Mouse (Mus musculus): ENCODE measurements at regions not wholly inside any gene's neighbourhood (a gene's known extent, or its start where the extent isn't known, plus 50 kb on each side); places are given as distances from the start of the nearest gene placed in this dataset.
A peak's percentile ranks its signal among the peaks of the same experiment; 100 is the strongest.

- Histone ChIP-seq H3K4me1 (no peaks in the 10 kb centered on the region), H3K4me3 (no peak overlapping the region), H3K4me2 (no peak overlapping the region), H3K9me3 (no peaks in the 10 kb centered on the region), H3K9ac (no peak overlapping the region), H3K27ac (no peak overlapping the region), H3K36me3 (no peaks in the 10 kb centered on the region), H3K27me3 (no peaks in the 10 kb centered on the region)
- 45% methylated on average over 3 of the region's 3 CpGs for WGBS
- ATAC-seq (ENCODE audit: insufficient number of reproducible peaks, low FRiP score, low TSS enrichment, low read depth): no peak
Measured at GRCm38 (mm10) chr13:101015435-101015834, 182.2 kb upstream of the Slc30a5 start.

- H3K4me2 ChIP-seq: no peak overlapping the region
- no peaks in the 10 kb centered on the region for H3K4me1 ChIP-seq
- no peaks in the 10 kb centered on the region for H3K9me3 ChIP-seq
- no peak overlapping the region for H3K27ac ChIP-seq
- no peaks in the 10 kb centered on the region for H3K36me3 ChIP-seq
- no peak for ATAC-seq (ENCODE audit: insufficient number of reproducible peaks, low FRiP score, low TSS enrichment, low read depth)
- WGBS: 92% methylated on average over 2 of the region's 2 CpGs
- H3K4me3 ChIP-seq: no peak overlapping the region
- no peaks in the 10 kb centered on the region for H3K27me3 ChIP-seq
- H3K9ac ChIP-seq: no peak overlapping the region
Measured at GRCm38 (mm10) chr13:101013604-101014003, 180.4 kb upstream of the Slc30a5 start.

GRCm38 (mm10) chr13:100990646-100991045 lies 157.4 kb upstream of the Slc30a5 start:
- 88% methylated on average over 2 of the region's 2 CpGs for WGBS
- no peak overlapping the region for H3K4me3 ChIP-seq
- no peak overlapping the region for H3K4me2 ChIP-seq
- no peaks in the 10 kb centered on the region for H3K9me3 ChIP-seq
- no peaks in the 10 kb centered on the region for H3K27me3 ChIP-seq
- no peak for ATAC-seq (ENCODE audit: insufficient number of reproducible peaks, low FRiP score, low TSS enrichment, low read depth)
- no peak overlapping the region for H3K27ac ChIP-seq
- H3K9ac ChIP-seq: no peak overlapping the region
- H3K36me3 ChIP-seq: no peaks in the 10 kb centered on the region
- peaks cover 8% of the 10 kb centered on the region; the same call in 1 of the 2 replicates for H3K4me1 ChIP-seq

GRCm38 (mm10) chr13:100988671-100989531 lies 155.7 kb upstream of the Slc30a5 start:
- H3K36me3 ChIP-seq: no peaks in the 10 kb centered on the region
- ATAC-seq (ENCODE audit: insufficient number of reproducible peaks, low FRiP score, low TSS enrichment, low read depth): peak; percentile 65; the same call in 1 of the 2 replicates
- no peaks in the 10 kb centered on the region for H3K27me3 ChIP-seq
- H3K9me3 ChIP-seq: no peaks in the 10 kb centered on the region
- no peak overlapping the region for H3K9ac ChIP-seq
- no peak overlapping the region for H3K4me3 ChIP-seq
- H3K4me1 ChIP-seq: peaks cover 8% of the 10 kb centered on the region; the same call in 1 of the 2 replicates
- no peak overlapping the region for H3K4me2 ChIP-seq
- H3K27ac ChIP-seq: 0 out of 2 replicates have a peak overlapping the region, but pooled peaks have one; percentile 7
- WGBS: 34% methylated on average over 13 of the region's 13 CpGs

- H3K36me3 ChIP-seq: no peaks in the 10 kb centered on the region
- no peak for ATAC-seq (ENCODE audit: insufficient number of reproducible peaks, low FRiP score, low TSS enrichment, low read depth)
- peaks cover 8% of the 10 kb centered on the region; the same call in 1 of the 2 replicates for H3K4me1 ChIP-seq
- no peaks in the 10 kb centered on the region for H3K27me3 ChIP-seq
- no peak overlapping the region for H3K9ac ChIP-seq
- H3K9me3 ChIP-seq: no peaks in the 10 kb centered on the region
- no peak overlapping the region for H3K27ac ChIP-seq
- no peak overlapping the region for H3K4me3 ChIP-seq
- 85% methylated on average over 5 of the region's 5 CpGs for WGBS
- no peak overlapping the region for H3K4me2 ChIP-seq
Measured at GRCm38 (mm10) chr13:100988116-100988515, 154.9 kb upstream of the Slc30a5 start.

- no peaks in the 10 kb centered on the region for H3K27me3 ChIP-seq
- no peaks in the 10 kb centered on the region for H3K9me3 ChIP-seq
- 65% methylated on average over 3 of the region's 3 CpGs for WGBS
- no peak overlapping the region for H3K9ac ChIP-seq
- ATAC-seq (ENCODE audit: insufficient number of reproducible peaks, low FRiP score, low TSS enrichment, low read depth): no peak
- H3K4me2 ChIP-seq: no peak overlapping the region
- no peak overlapping the region for H3K4me3 ChIP-seq
- H3K4me1 ChIP-seq: peaks cover 7% of the 10 kb centered on the region; the same call in 1 of the 2 replicates
- H3K36me3 ChIP-seq: no peaks in the 10 kb centered on the region
- H3K27ac ChIP-seq: no peak overlapping the region
Measured at GRCm38 (mm10) chr13:100975741-100976140, 142.5 kb upstream of the Slc30a5 start.

- no peak overlapping the region for H3K9ac ChIP-seq
- H3K36me3 ChIP-seq: no peaks in the 10 kb centered on the region
- H3K27me3 ChIP-seq: no peaks in the 10 kb centered on the region
- 61% methylated on average over 2 of the region's 2 CpGs for WGBS
- no peak overlapping the region for H3K4me3 ChIP-seq
- no peaks in the 10 kb centered on the region for H3K9me3 ChIP-seq
- peaks cover 7% of the 10 kb centered on the region; the same call in 1 of the 2 replicates for H3K4me1 ChIP-seq
- H3K4me2 ChIP-seq: no peak overlapping the region
- no peak for ATAC-seq (ENCODE audit: insufficient number of reproducible peaks, low FRiP score, low TSS enrichment, low read depth)
- no peak overlapping the region for H3K27ac ChIP-seq
Measured at GRCm38 (mm10) chr13:100971080-100972017, 138.1 kb upstream of the Slc30a5 start.

GRCm38 (mm10) chr13:100962811-100963540 lies 129.7 kb upstream of the Slc30a5 start:
- WGBS: 87% methylated on average over 4 of the region's 4 CpGs
- Histone ChIP-seq H3K9me3 (no peaks in the 10 kb centered on the region), H3K4me2 (no peak overlapping the region), H3K36me3 (no peaks in the 10 kb centered on the region), H3K27me3 (no peaks in the 10 kb centered on the region), H3K4me1 (no peaks in the 10 kb centered on the region), H3K27ac (no peak overlapping the region), H3K9ac (no peak overlapping the region), H3K4me3 (no peak overlapping the region)
- ATAC-seq (ENCODE audit: insufficient number of reproducible peaks, low FRiP score, low TSS enrichment, low read depth): no peak

- 81% methylated on average over 8 of the region's 8 CpGs for WGBS
- peaks cover 13% of the 10 kb centered on the region; the same call in 1 of the 2 replicates for H3K4me1 ChIP-seq
- H3K4me3 ChIP-seq: no peak overlapping the region
- no peak overlapping the region for H3K27ac ChIP-seq
- H3K4me2 ChIP-seq: no peak overlapping the region
- no peaks in the 10 kb centered on the region for H3K27me3 ChIP-seq
- no peak overlapping the region for H3K9ac ChIP-seq
- no peak for ATAC-seq (ENCODE audit: insufficient number of reproducible peaks, low FRiP score, low TSS enrichment, low read depth)
- no peaks in the 10 kb centered on the region for H3K9me3 ChIP-seq
- no peaks in the 10 kb centered on the region for H3K36me3 ChIP-seq
Measured at GRCm38 (mm10) chr13:100954598-100955251, 121.5 kb upstream of the Slc30a5 start.

- Histone ChIP-seq H3K4me2 (no peak overlapping the region), H3K4me1 (peaks cover 13% of the 10 kb centered on the region; the same call in 1 of the 2 replicates), H3K36me3 (no peaks in the 10 kb centered on the region), H3K27me3 (no peaks in the 10 kb centered on the region), H3K9ac (no peak overlapping the region), H3K27ac (peak overlapping the region; percentile 28; the same call in 1 of the 2 replicates), H3K4me3 (no peak overlapping the region), H3K9me3 (no peaks in the 10 kb centered on the region)
- no peak for ATAC-seq (ENCODE audit: insufficient number of reproducible peaks, low FRiP score, low TSS enrichment, low read depth)
- WGBS: 52% methylated on average over 1 of the region's 1 CpGs
Measured at GRCm38 (mm10) chr13:100954106-100954505, 120.9 kb upstream of the Slc30a5 start.

- Histone ChIP-seq H3K4me1 (peaks cover 13% of the 10 kb centered on the region; the same call in 1 of the 2 replicates), H3K4me2 (no peak overlapping the region), H3K4me3 (no peak overlapping the region), H3K9ac (no peak overlapping the region), H3K9me3 (no peaks in the 10 kb centered on the region), H3K27ac (no peak overlapping the region), H3K27me3 (no peaks in the 10 kb centered on the region), H3K36me3 (no peaks in the 10 kb centered on the region)
- no peak for ATAC-seq (ENCODE audit: insufficient number of reproducible peaks, low FRiP score, low TSS enrichment, low read depth)
- WGBS: 44% methylated on average over 1 of the region's 1 CpGs
Measured at GRCm38 (mm10) chr13:100951185-100951508, 117.9 kb upstream of the Slc30a5 start.

Data from limb, embryonic 15.5 days (tissue).